Mouse (Mus musculus) intestine, embryonic 16.5 days (tissue): ENCODE measurements at regions not wholly inside any gene's neighbourhood (a gene's known extent, or its start where the extent isn't known, plus 50 kb on each side); places are given as distances from the start of the nearest gene placed in this dataset.

Source experiments
- ATAC-seq: fragments of 200-750 bp; cut with Nextera tagmentation; 2 replicates; pipeline ENCODE4 v1.8.0; 2017; ENCODE audit warnings: moderate TSS enrichment, moderate library complexity
- H3K27ac ChIP-seq: fragments of 300-500 bp; sonication (generic); 2 replicates; pipeline ENCODE4 v1.5.1; 2014; ENCODE audit warnings: mild to moderate bottlenecking, low read length
- H3K27me3 ChIP-seq: fragments of 300-500 bp; sonication (generic); replicated peaks from 2 replicates; pipeline ENCODE4 v1.6.1; 2014; ENCODE audit warnings: low read length, control low read depth, mixed read lengths; ENCODE audit not compliant: control insufficient read depth, insufficient read depth
- H3K36me3 ChIP-seq: fragments of 300-500 bp; sonication (generic); 2 replicates; pipeline ENCODE4 v1.6.1; 2014; ENCODE audit warnings: low read length, control low read depth; ENCODE audit not compliant: control insufficient read depth, insufficient read depth
- H3K4me1 ChIP-seq: fragments of 300-500 bp; sonication (generic); 2 replicates; pipeline ENCODE4 v1.6.1; 2014; ENCODE audit warnings: low read length, control low read depth, mixed read lengths; ENCODE audit not compliant: control insufficient read depth, insufficient read depth
- H3K4me2 ChIP-seq: fragments of 300-500 bp; sonication (generic); 2 replicates; pipeline ENCODE4 v1.6.1; 2014; ENCODE audit warnings: low read depth, low read length, control low read depth
- H3K4me3 ChIP-seq: fragments of 300-500 bp; sonication (generic); 2 replicates; pipeline ENCODE4 v1.5.1; 2014; ENCODE audit warnings: mild to moderate bottlenecking, low read length
- H3K9ac ChIP-seq: fragments of 300-500 bp; sonication (generic); 2 replicates; pipeline ENCODE4 v1.6.1; 2014; ENCODE audit warnings: low read depth, low read length
- H3K9me3 ChIP-seq: fragments of 300-500 bp; sonication (generic); 2 replicates; pipeline ENCODE4 v1.6.1; 2016; ENCODE audit warnings: low read length, control low read depth; ENCODE audit not compliant: control insufficient read depth
- WGBS: fragments of 180-500 bp; shearing (Covaris S2); extraction: QIAGEN DNeasy Blood & Tissue Kit; methylation state at CpG from one replicate; pipeline ENCODE4 v1.1.7; 2014; 5-methylcytosine and 5-hydroxymethylcytosine counted together

DNA sequence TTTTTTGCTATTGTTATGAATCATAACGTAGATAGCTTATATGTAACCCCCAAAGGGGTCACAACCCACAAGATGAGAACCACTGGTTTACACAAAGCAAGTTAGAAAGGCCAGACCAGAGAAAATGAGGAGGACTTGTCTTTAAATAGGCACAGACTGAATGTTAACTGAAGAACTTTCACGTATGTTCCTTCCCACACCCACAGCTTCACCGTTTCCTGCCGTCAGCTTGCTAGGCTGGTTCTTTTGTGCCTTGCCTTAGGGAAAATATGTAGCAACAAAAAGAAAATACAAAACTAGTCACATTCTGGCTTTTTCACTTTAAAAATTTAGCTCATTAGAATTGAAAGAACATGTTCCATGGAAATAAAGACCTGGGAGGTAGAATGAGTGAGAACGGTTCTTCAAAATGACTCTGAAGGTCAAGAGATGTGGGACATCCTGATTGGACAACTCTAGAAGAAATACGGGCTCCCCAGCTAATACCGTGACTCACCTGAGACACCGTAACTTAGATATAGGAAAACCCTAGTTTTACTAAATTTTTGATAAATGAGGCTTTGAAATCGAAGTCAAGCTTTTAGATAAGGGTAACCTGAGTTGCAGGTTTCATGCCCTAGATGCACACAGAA is 57.2 kb upstream of the Gm47985 start:
- ATAC-seq: no peak
- 88% methylated on average over 9 of the region's 9 CpGs for WGBS
- no peak overlapping the region for H3K9ac ChIP-seq

DNA sequence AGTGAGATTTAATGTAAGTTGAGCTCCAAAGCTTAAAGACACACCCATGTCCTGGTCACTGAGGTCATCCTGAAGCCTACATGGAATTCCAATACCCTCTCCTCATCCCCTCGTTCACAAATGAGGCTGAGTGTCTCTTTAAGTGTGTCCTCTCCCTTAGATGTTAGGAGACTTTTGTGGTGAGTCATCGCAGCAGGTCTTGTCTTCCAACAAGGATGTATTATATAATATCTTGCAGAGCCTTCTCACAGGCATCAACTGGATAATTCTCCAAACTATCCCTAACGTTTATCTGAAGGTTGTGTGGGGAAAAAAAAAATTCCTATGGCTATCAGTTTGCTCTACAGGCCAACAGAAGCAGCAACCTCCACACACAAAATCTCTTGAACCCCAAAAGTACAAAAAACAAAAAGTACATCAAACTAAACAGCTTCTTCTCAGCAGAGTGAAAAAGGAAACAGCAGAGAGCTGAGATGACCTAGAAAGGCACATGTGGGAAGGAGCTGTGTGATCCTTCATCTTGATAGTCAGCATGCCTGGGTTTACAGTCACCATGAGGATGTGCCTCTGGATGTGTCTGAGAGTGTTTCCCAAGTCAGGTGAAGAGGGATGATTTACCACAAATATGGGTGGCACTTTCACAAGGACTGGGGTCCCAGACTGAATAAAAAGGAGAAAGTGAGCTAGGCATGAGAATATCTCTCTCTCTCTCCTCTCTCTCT is 56.4 kb upstream of the Gm47985 start:
- H3K9me3 ChIP-seq: no peaks in the 10 kb centered on the region
- no peaks in the 10 kb centered on the region for H3K4me1 ChIP-seq
- 60% methylated on average over 3 of the region's 3 CpGs for WGBS
- no peak overlapping the region for H3K4me2 ChIP-seq
- no peak for ATAC-seq
- H3K36me3 ChIP-seq: no peaks in the 10 kb centered on the region
- no peaks in the 10 kb centered on the region for H3K27me3 ChIP-seq
- no peak overlapping the region for H3K4me3 ChIP-seq
- H3K27ac ChIP-seq: no peak overlapping the region
- no peak overlapping the region for H3K9ac ChIP-seq

More for the DNA sequence above, 57.2 kb upstream of the Gm47985 start:
- H3K27ac ChIP-seq: no peak overlapping the region
- no peaks in the 10 kb centered on the region for H3K27me3 ChIP-seq
- H3K4me2 ChIP-seq: no peak overlapping the region
- H3K9me3 ChIP-seq: no peaks in the 10 kb centered on the region
- H3K4me3 ChIP-seq: no peak overlapping the region
- no peaks in the 10 kb centered on the region for H3K4me1 ChIP-seq
- no peaks in the 10 kb centered on the region for H3K36me3 ChIP-seq

DNA sequence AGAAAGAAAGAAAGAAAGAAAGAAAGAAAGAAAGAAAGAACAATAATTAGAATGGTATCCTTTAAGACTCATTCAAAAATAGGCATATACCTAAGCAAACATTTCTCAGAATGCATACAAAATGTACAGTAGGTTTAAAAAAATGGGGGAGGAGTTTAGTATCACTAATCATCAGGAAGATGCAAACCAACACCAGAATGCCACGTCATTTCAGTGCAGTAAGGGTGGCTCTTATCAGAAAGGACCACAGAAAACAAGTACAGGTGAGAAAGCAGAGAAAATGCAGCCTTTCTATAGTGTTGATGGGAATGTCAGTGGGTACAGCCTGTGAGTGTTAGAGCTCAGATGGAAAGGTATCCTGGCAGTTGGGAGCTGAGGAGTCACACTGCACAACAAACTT is 55.6 kb upstream of the Gm47985 start:
- H3K27ac ChIP-seq: no peak overlapping the region
- no peaks in the 10 kb centered on the region for H3K36me3 ChIP-seq
- H3K4me2 ChIP-seq: no peak overlapping the region
- 42% methylated on average over 1 of the region's 1 CpGs for WGBS
- H3K9me3 ChIP-seq: no peaks in the 10 kb centered on the region
- no peaks in the 10 kb centered on the region for H3K27me3 ChIP-seq
- ATAC-seq: no peak
- H3K4me1 ChIP-seq: no peaks in the 10 kb centered on the region
- H3K9ac ChIP-seq: no peak overlapping the region
- no peak overlapping the region for H3K4me3 ChIP-seq

DNA sequence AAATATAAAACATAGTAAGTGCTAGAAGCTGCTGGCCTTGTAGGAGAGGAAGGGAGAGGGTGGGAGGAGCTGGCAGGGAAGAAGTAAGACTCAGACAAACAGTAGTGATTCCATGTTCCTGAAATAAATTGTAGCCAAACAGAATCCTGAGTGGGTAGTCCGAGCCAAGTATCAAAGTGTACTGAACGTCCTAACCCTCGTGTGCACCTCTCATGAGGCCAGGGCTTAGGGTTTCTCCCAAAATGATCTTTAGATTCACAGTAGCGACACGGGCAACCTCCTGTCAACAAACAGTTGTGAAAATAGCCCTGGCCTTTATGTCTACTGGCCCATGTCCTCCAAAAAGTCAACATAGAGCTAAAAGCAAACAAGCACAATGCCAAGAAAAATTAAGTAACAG is 54.3 kb upstream of the Gm47985 start:
- ATAC-seq: no peak
- H3K27ac ChIP-seq: no peak overlapping the region
- no peak overlapping the region for H3K4me3 ChIP-seq
- H3K36me3 ChIP-seq: no peaks in the 10 kb centered on the region
- no peaks in the 10 kb centered on the region for H3K9me3 ChIP-seq
- no peak overlapping the region for H3K9ac ChIP-seq
- no peaks in the 10 kb centered on the region for H3K4me1 ChIP-seq
- no peaks in the 10 kb centered on the region for H3K27me3 ChIP-seq
- WGBS: 72% methylated on average over 5 of the region's 5 CpGs
- no peak overlapping the region for H3K4me2 ChIP-seq

DNA sequence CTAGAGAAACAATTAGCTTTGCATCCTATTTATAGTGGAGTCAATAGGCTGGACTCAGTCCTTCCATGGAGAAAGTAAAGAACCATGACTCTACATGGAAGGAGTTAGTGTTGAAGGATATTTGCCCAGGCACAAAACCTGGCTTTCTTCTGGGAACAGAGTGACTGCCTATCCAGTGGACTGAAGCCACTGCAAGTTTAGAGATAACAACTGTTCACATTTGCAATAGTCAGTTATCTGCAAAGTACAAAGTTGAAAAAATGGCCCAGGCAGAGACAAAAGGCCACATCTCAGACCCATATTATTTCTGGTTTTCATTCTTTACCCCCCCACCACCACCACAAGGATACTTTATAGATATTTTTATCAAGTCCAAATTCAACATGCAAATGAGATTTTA is 53.4 kb upstream of the Gm47985 start:
- H3K9me3 ChIP-seq: no peaks in the 10 kb centered on the region
- H3K9ac ChIP-seq: no peak overlapping the region
- H3K4me3 ChIP-seq: no peak overlapping the region
- no peaks in the 10 kb centered on the region for H3K27me3 ChIP-seq
- peak; percentile 16; the same call in 1 of the 2 replicates for ATAC-seq
- H3K4me2 ChIP-seq: no peak overlapping the region
- H3K36me3 ChIP-seq: no peaks in the 10 kb centered on the region
- H3K4me1 ChIP-seq: no peaks in the 10 kb centered on the region
- H3K27ac ChIP-seq: peak overlapping the region; percentile 54; the same call in 1 of the 2 replicates

DNA sequence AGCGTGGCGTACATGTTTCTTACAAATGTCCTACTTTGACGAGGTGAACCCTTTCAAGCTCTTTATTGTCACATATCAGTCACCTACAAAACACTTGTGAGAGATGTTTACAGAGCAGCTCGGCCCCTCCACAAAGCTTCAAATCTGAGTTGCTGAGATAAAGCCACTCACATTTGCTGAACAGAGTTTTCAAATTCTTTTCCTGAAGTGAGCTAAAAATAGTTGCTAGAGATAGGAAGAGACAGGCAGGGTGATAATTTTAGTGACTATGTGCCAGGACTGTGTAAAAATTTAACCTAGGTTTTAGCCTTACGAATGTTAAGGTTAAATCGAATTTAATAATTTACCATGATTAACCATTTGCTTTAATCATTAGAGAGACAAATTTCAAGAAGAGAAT is 52.3 kb upstream of the Gm47985 start:
- WGBS: 48% methylated on average over 6 of the region's 6 CpGs

DNA sequence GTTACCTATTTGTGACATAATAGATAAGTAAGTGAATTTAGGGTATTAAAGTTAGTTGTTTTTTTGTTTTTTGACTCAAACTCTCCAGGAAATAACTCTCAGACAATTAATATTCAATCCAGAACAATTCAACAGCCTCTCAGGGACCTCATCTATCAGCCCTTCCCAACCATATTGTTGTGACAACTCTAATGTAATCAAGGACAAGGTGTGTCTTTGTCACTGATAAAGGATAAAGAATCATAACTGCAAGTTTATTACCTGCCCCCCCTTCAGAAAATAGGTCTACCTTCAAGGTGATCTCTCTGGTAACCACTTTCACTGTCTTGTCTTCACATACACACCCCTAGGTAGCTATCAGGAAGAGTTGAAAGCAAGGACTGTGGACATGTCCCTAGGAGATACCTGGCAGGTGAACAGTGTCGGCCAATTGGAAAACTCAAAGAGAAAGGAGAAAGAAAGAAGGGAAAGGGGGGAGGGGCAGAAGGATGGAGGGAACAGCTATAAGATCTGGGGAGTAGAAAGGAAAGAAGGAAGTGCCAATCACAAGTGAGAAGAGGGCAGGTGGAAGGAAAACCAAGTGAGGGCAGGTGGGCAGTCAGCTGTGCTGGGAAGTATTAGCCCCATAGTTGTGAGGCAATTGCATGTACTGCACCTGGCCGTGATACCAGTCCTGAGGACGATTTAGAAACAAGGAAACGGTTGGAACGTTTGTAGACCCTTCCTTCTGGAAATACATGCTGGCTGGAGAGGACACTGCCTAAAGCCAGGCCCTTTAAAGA is 51.3 kb upstream of the Gm47985 start:
- peak overlapping the region; percentile 17 for H3K27ac ChIP-seq
- no peaks in the 10 kb centered on the region for H3K4me1 ChIP-seq
- ATAC-seq: peak; percentile 83
- WGBS: 53% methylated on average over 5 of the region's 5 CpGs
- H3K9me3 ChIP-seq: no peaks in the 10 kb centered on the region
- no peaks in the 10 kb centered on the region for H3K27me3 ChIP-seq
- H3K4me2 ChIP-seq: no peak overlapping the region
- H3K9ac ChIP-seq: no peak overlapping the region
- no peaks in the 10 kb centered on the region for H3K36me3 ChIP-seq
- H3K4me3 ChIP-seq: no peak overlapping the region

More for the DNA sequence above, 52.3 kb upstream of the Gm47985 start:
- Histone ChIP-seq H3K9ac (no peak overlapping the region), H3K9me3 (no peaks in the 10 kb centered on the region), H3K4me2 (no peak overlapping the region), H3K4me3 (no peak overlapping the region), H3K27me3 (no peaks in the 10 kb centered on the region), H3K27ac (peak overlapping the region; percentile 13; the same call in 1 of the 2 replicates), H3K4me1 (no peaks in the 10 kb centered on the region), H3K36me3 (no peaks in the 10 kb centered on the region)
- ATAC-seq: 0 out of 2 replicates have a peak, but pooled peaks have one; percentile 22

DNA sequence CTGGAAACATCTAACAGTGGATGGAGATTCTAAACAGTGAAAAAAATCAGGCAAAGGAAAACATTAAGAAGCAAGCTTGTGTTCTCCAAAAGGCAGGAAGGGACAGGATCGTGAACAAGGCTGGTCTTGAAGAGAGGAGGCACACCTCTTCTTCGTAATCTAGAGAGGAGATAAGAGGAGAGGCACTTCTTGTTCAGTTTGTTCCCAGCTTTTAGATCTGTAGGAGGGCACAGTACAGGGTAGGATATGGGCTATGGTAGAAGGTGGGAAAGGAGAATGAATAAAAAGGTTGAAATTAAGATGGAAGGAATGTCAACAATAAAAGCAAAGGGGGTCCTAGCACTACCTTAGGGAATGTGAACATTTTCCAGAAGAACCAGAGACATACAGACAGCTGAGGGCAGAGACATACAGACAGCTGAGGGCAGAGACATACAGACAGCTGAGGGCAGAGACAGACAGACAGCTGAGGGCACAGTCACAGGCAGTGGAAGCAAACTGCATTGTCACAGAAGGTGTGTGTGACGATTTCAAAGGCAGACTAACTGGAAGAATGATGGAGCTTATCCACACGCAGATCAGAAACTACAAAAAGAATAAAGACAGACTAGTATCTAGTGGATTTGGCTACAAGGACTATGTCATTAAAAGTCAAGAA is 50.6 kb upstream of the Gm47985 start:
- Histone ChIP-seq H3K27me3 (no peaks in the 10 kb centered on the region), H3K36me3 (no peaks in the 10 kb centered on the region), H3K27ac (peak overlapping the region; percentile 17), H3K4me3 (no peak overlapping the region), H3K9me3 (no peaks in the 10 kb centered on the region), H3K9ac (no peak overlapping the region), H3K4me2 (no peak overlapping the region), H3K4me1 (no peaks in the 10 kb centered on the region)
- 68% methylated on average over 4 of the region's 4 CpGs for WGBS
- peak; percentile 79 for ATAC-seq
